18 mouse cellular contexts compared by ENCODE assay signal in the genomic region with DNA sequence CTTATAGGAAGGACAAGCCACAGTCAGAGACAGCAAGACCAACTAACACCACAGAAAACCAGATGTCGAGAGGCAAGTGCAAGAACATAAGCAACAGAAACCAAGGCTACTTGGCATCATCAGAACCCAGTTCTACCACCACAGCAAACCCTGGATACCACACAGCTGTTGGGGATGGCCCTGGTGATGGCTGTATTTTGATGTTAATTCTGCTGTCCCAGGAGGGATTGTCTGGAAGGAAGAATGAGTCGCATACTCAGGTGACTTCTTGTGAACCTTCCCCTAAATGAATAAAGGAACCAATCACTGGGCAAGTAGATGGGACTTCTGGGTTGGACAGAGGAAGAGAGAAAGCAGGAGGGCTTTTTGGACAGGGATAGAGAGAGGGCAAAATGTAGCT.
"Had no signal": no experiment of that assay in that cellular context is flagged by ENCODE, and none has a peak within 500 bp of the region (broad histone marks: within the 10 kb centered on the region; RNA-seq: fewer than 3 reads in every experiment).

No protein-coding gene starts in this region.

- H3K4me2 ChIP-seq: lung, embryonic 14.5 days; midbrain, embryonic 12.5 days; neural tube, embryonic 13.5 days; neural tube, embryonic 15.5 days had no signal

- DNase-seq: lung, adult 18-20 months; lung, embryonic 14.5 days; lung, postnatal 10 days; lung, postnatal 4 days; midbrain, embryonic 14.5 days; retina, postnatal 1 day; right cerebral cortex, adult 18-20 months; right cerebral cortex, postnatal 25 days; right cerebral cortex, postnatal 4 days; spleen, adult 18-20 months; thymus, adult 18-20 months; thymus, postnatal 14 days; thymus, postnatal 36 days had no signal

- H3K4me3 ChIP-seq: midbrain, embryonic 10.5 days; midbrain, embryonic 12.5 days; myocyte; neural tube, embryonic 13.5 days; neural tube, embryonic 15.5 days had no signal

- H3K9me3 ChIP-seq: midbrain, embryonic 10.5 days; midbrain, embryonic 12.5 days; neural tube, embryonic 13.5 days; neural tube, embryonic 15.5 days had no signal

- H3K27me3 ChIP-seq: midbrain, embryonic 12.5 days; neural tube, embryonic 13.5 days; neural tube, embryonic 15.5 days had no signal

- H3K4me1 ChIP-seq: midbrain, embryonic 12.5 days had no signal

- H3K27ac ChIP-seq: midbrain, embryonic 10.5 days; midbrain, embryonic 12.5 days; neural tube, embryonic 13.5 days; neural tube, embryonic 15.5 days had no signal

- H3K9ac ChIP-seq: lung, embryonic 14.5 days; midbrain, embryonic 12.5 days; neural tube, embryonic 13.5 days; neural tube, embryonic 15.5 days had no signal

- H3K36me3 ChIP-seq: midbrain, embryonic 10.5 days; midbrain, embryonic 12.5 days; neural tube, embryonic 13.5 days; neural tube, embryonic 15.5 days had no signal
